Mouse (Mus musculus) kidney, adult 2 months (tissue): ENCODE measurements around the gene Nfyc.

Source experiments
- CTCF ChIP-seq: fragments of 200-500 bp; conservative IDR thresholded peaks from 2 replicates; pipeline ENCODE4 v1.5.1; 2011; ENCODE audit warnings: low read depth, mild to moderate bottlenecking, control low read depth, low read length, moderate library complexity, mixed read lengths; ENCODE audit not compliant: insufficient read depth, insufficient read length
- POLR2A ChIP-seq: fragments of 200-500 bp; IDR thresholded peaks from one replicate; pipeline ENCODE4 v1.6.1; 2011; ENCODE audit warnings: low read depth, low read length, control low read depth

DNA sequence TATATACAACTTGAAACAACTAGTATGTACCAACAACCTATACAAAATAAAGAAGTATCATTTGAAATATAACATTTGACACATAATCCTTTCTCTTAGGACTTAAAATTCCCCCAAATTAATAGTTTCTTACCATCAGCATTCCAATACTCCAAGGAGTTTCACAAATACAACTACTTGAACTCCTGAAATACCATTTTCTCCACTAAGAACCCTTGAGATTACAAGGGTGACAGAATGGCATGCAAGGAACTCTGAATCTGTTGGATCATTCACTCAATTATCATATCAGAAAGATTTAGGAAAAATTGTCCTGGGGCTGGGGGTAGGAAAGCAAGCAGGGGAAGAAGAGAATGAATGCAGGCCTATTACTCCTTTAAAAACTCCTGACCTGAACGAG lies 17.6 kb downstream of the Nfyc start:
- TF ChIP-seq CTCF = no peak
- TF ChIP-seq POLR2A = no peak
